Mouse (Mus musculus) fibroblast of lung, adult 2 months (primary cell): ENCODE data around the gene Ppp2r5c.

Experiments used
- DNase-seq: peaks from one replicate; pipeline ENCODE4 v3.0.0-alpha.2; 2011; ENCODE audit warnings: low read depth

The Ppp2r5c gene

GRCm38 (mm10) chr12:110446290-110447170 is at the start of gene Ppp2r5c:
Gene Ppp2r5c (plus strand): TSS chr12:110447120.
- DNase-seq = peak; percentile 72

- no peak for DNase-seq
Observed at GRCm38 (mm10) chr12:110398351-110398750, 48.6 kb upstream of the Ppp2r5c start.

GRCm38 (mm10) chr12:110399161-110399560 is 47.8 kb upstream of the Ppp2r5c start:
- no peak for DNase-seq

GRCm38 (mm10) chr12:110400936-110401335 is 46.0 kb upstream of the Ppp2r5c start:
- DNase-seq = no peak

- no peak for DNase-seq
Observed at GRCm38 (mm10) chr12:110401871-110402270, 45.0 kb upstream of the Ppp2r5c start.

GRCm38 (mm10) chr12:110416244-110416643 is 30.7 kb upstream of the Ppp2r5c start:
- no peak for DNase-seq

- no peak for DNase-seq
Observed at GRCm38 (mm10) chr12:110417023-110417986, 29.6 kb upstream of the Ppp2r5c start.

- DNase-seq = no peak
Observed at GRCm38 (mm10) chr12:110417987-110418734, 28.8 kb upstream of the Ppp2r5c start.

- peak; percentile 13 for DNase-seq
Observed at GRCm38 (mm10) chr12:110418735-110419350, 28.1 kb upstream of the Ppp2r5c start.

GRCm38 (mm10) chr12:110419879-110420278 is 27.0 kb upstream of the Ppp2r5c start:
- DNase-seq = no peak

- no peak for DNase-seq
Observed at GRCm38 (mm10) chr12:110421361-110421760, 25.6 kb upstream of the Ppp2r5c start.

GRCm38 (mm10) chr12:110424008-110424704 is 22.8 kb upstream of the Ppp2r5c start:
- DNase-seq = no peak

GRCm38 (mm10) chr12:110426417-110427010 is 20.4 kb upstream of the Ppp2r5c start:
- DNase-seq = no peak

GRCm38 (mm10) chr12:110429340-110429973 is 17.5 kb upstream of the Ppp2r5c start:
- DNase-seq = no peak

- no peak for DNase-seq
Observed at GRCm38 (mm10) chr12:110429990-110430389, 16.9 kb upstream of the Ppp2r5c start.

- DNase-seq = no peak
Observed at GRCm38 (mm10) chr12:110431805-110432204, 15.1 kb upstream of the Ppp2r5c start.

- no peak for DNase-seq
Observed at GRCm38 (mm10) chr12:110436638-110437366, 10.1 kb upstream of the Ppp2r5c start.

GRCm38 (mm10) chr12:110437367-110437703 is 9.6 kb upstream of the Ppp2r5c start:
- no peak for DNase-seq

- no peak for DNase-seq
Observed at GRCm38 (mm10) chr12:110438367-110438973, 8.4 kb upstream of the Ppp2r5c start.
